Mouse (Mus musculus) stomach, postnatal 0 days (tissue): ENCODE measurements around the gene Gpr132.

ENCODE experiments used
- CTCF ChIP-seq: IDR thresholded peaks from 2 replicates; pipeline ENCODE4 v1.5.1; 2016; ENCODE audit warnings: antibody characterized with exemption, low read depth, mild to moderate bottlenecking, moderate library complexity
- EP300 ChIP-seq: optimal IDR thresholded peaks from 2 replicates; pipeline ENCODE3; 2016; ENCODE audit warnings: antibody characterized with exemption

DNA sequence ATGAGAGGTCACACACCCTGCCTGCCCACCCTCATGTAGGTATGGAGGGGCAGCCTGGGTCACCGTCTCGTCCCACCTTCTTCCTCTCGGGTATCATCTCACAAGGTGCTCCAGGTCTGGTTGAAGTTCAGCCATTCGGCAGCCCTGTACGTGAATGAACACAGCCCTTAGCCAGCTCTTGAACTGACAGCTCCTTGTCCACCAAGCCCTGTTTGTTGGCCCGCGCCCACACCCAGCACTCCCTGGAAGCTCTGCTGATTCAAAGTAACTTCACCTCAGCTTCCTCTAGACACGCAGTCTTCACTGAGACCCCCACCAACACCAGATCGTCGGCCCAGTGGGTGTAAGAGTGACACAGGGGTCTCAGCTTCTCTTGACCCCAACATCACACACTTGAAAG lies 5.0 kb upstream of the Gpr132 start:
- TF ChIP-seq CTCF, result no peak
- no peak for TF ChIP-seq EP300
